Mouse (Mus musculus) stomach, postnatal 0 days (tissue): ENCODE measurements around the gene Gm49322. TPM values are rescaled to one million over a fixed set of nuclear protein-coding genes. Genes with fewer than 3 reads are reported as not detected.
"Not testable (repeated sequence)": the region's sequence is repeated elsewhere in the genome, so short reads cannot be mapped to it uniquely, and the experiment has no call there.

Experiments used
- ATAC-seq: fragments of 200-750 bp; cut with Nextera tagmentation; 2 replicates; pipeline ENCODE4 v1.8.0; 2017; ENCODE audit not compliant: low FRiP score, low TSS enrichment
- DNase-seq: peaks from one replicate; pipeline ENCODE4 v3.0.0-alpha.2; 2016; ENCODE audit warnings: low spot score
- H3K27ac ChIP-seq: fragments of 300-500 bp; sonication (generic); replicated peaks from 2 replicates; pipeline ENCODE4 v1.5.1; 2014; ENCODE audit warnings: mild to moderate bottlenecking, control low read depth
- H3K27me3 ChIP-seq: fragments of 300-500 bp; sonication (generic); 2 replicates; pipeline ENCODE4 v1.6.1; 2014; ENCODE audit warnings: low read length; ENCODE audit not compliant: control insufficient read depth, insufficient read depth
- H3K36me3 ChIP-seq: fragments of 300-500 bp; sonication (generic); 2 replicates; pipeline ENCODE4 v1.6.1; 2014; ENCODE audit warnings: low read length, mixed read lengths; ENCODE audit not compliant: control insufficient read depth, insufficient read depth
- H3K4me1 ChIP-seq: fragments of 300-500 bp; sonication (generic); replicated peaks from 2 replicates; pipeline ENCODE4 v1.6.1; 2014; ENCODE audit warnings: antibody characterized with exemption; ENCODE audit not compliant: control insufficient read depth, insufficient read depth
- H3K4me2 ChIP-seq: fragments of 300-500 bp; sonication (generic); replicated peaks from 2 replicates; pipeline ENCODE4 v1.6.1; 2014; ENCODE audit warnings: low read depth, mild to moderate bottlenecking, control low read depth, moderate library complexity
- H3K4me3 ChIP-seq: fragments of 300-500 bp; sonication (generic); 2 replicates; pipeline ENCODE4 v1.5.1; 2014; ENCODE audit warnings: low read depth, low read length, control low read depth
- H3K9ac ChIP-seq: fragments of 300-500 bp; sonication (generic); 2 replicates; pipeline ENCODE4 v1.6.1; 2014; ENCODE audit warnings: mild to moderate bottlenecking, low read length, control low read depth, mixed read lengths
- H3K9me3 ChIP-seq: fragments of 300-500 bp; sonication (generic); 2 replicates; pipeline ENCODE4 v1.6.1; 2016; ENCODE audit warnings: low read length; ENCODE audit not compliant: control insufficient read depth
- CTCF ChIP-seq: IDR thresholded peaks from 2 replicates; pipeline ENCODE4 v1.5.1; 2016; ENCODE audit warnings: antibody characterized with exemption, low read depth, mild to moderate bottlenecking, moderate library complexity
- EP300 ChIP-seq: optimal IDR thresholded peaks from 2 replicates; pipeline ENCODE3; 2016; ENCODE audit warnings: antibody characterized with exemption
- WGBS: fragments of 180-500 bp; shearing (Covaris S2); extraction: QIAGEN DNeasy Blood & Tissue Kit; methylation state at CpG from one replicate; pipeline ENCODE4 v1.1.7; 2014; 5-methylcytosine and 5-hydroxymethylcytosine counted together
- polyA plus RNA-seq: library from polyadenylated mRNA; unstranded; fragments of >200 nt; fragmentation: Nextera tagmentation; extraction: Ambion mirVana; gene quantifications from 2 replicates; pipeline ENCODE4 v1.2.1, GENCODE M21; 2015

Gene Gm49322
- 1.4 and 1.7 TPM in 2 replicates for polyA plus RNA-seq

DNA sequence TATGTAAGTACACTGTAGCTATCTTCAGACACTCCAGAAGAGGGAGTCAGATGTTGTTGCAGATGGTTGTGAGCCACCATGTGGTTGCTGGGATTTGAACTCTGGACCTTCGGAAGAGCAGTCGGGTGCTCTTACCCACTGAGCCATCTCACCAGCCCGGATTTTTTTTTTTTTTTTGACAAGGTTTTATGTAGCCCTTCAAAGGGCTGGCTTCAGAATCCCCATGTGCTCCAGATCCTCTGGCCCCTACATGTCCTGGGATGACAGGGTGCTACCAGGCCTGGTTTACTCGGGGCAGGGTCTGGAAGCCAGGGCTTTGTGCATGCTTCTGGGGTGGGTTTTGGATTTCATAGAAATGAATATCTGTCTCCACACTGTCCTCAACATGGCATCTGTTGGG is at the start of gene Gm49322:
Gene Gm49322, plus strand, starts transcription at position 301 of the 400 bp plus-strand sequence.
- H3K4me2 ChIP-seq, H3K27me3 ChIP-seq, DNase-seq, H3K9me3 ChIP-seq, ATAC-seq, H3K4me3 ChIP-seq, H3K4me1 ChIP-seq, H3K36me3 ChIP-seq: not testable (repeated sequence)
- Histone ChIP-seq H3K27ac (peak within 1 kb of the TSS; percentile 18; the same call in 1 of the 2 replicates), H3K9ac (peak within 1 kb of the TSS; percentile 13; the same call in 1 of the 2 replicates)
- 84% methylated on average over 4 of the region's 4 CpGs for WGBS

DNA sequence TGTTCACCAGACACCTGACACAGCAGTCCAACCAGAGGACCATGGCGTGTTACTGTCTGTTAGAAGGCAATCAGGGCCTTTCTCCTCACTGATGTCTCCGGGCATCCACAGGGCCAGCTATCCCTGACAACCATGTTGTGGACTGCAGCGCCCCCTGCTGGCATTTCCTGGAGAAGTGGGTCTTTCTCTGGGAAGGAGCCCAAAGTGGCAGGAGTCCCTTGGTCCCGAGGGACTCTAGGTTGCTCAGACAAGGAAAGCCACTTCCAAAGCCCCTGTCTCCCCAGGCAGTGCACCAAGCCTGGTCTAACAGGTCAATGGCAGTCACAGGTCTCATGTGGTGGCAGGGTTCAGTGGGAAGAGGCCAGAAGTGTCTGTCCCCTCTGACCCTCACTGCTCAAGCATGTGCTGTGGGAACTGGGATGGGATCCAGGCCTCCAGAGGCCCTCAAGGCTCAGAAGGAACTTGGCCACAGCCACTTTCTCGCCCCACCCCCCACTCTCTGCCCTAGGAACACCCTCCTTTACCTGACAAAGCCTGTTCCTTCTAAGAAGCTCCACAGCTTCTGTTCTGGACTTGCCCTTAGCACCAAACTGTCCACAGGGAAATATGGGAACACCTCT is 48.4 kb upstream of the Gm49322 start:
- Histone ChIP-seq H3K27me3 (no peaks in the 10 kb centered on the region), H3K9ac (peak overlapping the region; percentile 38; the same call in 1 of the 2 replicates), H3K9me3 (no peaks in the 10 kb centered on the region), H3K36me3 (no peaks in the 10 kb centered on the region), H3K27ac (0 out of 2 replicates have a peak overlapping the region, but pooled peaks have one; percentile 30), H3K4me1 (peaks cover 9% of the 10 kb centered on the region), H3K4me3 (no peak overlapping the region), H3K4me2 (no peak overlapping the region)
- no peak for ATAC-seq
- peak; percentile 85 for DNase-seq
- TF ChIP-seq CTCF (peak; percentile 85), EP300 (no peak)
- WGBS = 23% methylated on average over 5 of the region's 5 CpGs

DNA sequence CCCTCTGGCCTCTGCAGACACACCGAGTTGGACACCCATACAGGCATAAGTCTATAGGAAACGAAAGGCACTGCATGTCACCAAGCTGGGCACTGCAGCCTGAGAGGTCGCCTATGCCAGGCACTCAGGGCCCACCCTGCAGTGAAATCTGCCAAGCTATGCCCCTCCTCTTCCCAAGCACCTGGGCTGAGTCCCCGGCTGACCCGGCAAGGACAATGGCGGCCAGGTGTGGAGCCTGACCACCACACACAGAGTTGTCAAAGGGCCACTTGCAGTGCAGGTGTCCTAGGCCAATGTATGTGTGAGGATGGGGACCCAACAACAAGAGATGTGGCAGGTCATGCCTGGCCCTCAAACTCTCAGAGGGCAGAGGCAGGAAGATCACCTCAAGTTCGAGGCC is 46.4 kb upstream of the Gm49322 start:
- WGBS = 90% methylated on average over 7 of the region's 7 CpGs

DNA sequence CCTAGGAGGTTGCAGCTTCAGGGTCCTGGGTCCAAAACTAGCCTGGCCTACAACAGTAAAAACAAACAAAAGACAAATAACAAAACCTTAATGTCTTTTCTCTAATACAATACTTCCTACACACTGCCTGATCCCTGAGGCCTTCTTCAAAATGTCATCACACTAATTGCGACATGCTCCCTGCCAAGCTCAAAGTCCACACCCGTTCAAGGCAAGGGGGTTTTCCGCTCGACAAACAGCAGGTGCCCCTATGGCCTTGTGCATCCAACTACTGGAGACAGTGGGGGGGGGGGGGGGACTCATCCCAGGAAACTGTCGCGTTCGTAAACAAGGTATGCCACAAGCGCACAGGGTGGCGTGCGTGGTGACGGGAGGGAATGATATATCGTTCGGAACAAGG is 45.2 kb upstream of the Gm49322 start:
- TF ChIP-seq EP300 (no peak), CTCF (no peak)
- H3K27me3 ChIP-seq = no peaks in the 10 kb centered on the region
- H3K9me3 ChIP-seq = no peaks in the 10 kb centered on the region
- peak overlapping the region; percentile 99 for H3K4me3 ChIP-seq
- DNase-seq = no peak
- WGBS = under 1% methylated on average over 13 of the region's 13 CpGs
- H3K4me2 ChIP-seq = peak overlapping the region; percentile 75
- peak; percentile 1 for ATAC-seq
- no peaks in the 10 kb centered on the region for H3K36me3 ChIP-seq
- peaks cover 9% of the 10 kb centered on the region for H3K4me1 ChIP-seq
- H3K27ac ChIP-seq = peak overlapping the region; percentile 90; the same call in 1 of the 2 replicates
- H3K9ac ChIP-seq = peak overlapping the region; percentile 99

More for the DNA sequence above, 46.4 kb upstream of the Gm49322 start:
- Histone ChIP-seq H3K4me2 (no peak overlapping the region), H3K4me1 (peaks cover 9% of the 10 kb centered on the region), H3K27me3 (no peaks in the 10 kb centered on the region), H3K9me3 (no peaks in the 10 kb centered on the region), H3K9ac (no peak overlapping the region), H3K36me3 (no peaks in the 10 kb centered on the region), H3K27ac (no peak overlapping the region), H3K4me3 (no peak overlapping the region)
- TF ChIP-seq CTCF (no peak), EP300 (no peak)
- DNase-seq (no peak), ATAC-seq (no peak)

DNA sequence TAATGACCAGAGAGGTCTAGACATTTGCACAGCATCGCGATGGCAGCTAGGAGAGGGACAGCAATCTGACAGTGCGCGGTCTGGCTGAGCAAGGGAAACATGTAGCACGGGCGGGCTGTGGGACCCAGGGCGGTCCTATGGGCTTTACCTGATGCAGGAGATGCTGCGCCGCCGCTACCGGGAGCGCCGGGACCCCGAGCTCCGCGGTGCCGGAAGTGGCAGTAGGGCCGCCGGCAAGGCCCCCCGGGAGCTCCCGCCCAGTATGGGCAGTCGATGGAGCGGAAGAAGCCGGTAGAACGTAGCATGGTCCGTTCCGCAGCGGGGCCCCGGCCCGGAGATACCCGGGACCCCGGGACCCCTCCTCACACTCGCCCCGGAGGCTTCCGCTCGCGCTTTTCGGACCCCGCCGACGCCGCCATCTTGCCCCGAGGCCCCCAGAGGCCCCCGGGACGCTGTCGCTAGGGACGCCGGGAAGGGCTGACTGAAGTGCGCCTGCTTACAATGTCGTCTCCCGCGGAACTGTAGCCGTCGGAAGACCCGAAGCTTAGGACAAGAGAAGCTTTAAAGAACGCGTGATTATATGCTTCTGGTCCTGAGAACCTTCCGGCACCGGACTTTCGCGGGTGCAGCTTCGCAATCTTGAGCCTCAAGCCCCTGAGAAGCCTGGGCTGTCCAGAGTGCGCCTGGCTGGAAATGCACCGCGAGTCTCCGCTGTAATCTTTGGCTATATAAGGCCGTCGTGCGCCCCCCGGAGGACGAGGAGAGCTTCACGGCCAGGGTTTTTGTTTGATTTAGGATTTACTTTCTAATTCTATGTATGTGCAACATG is 44.5 kb upstream of the Gm49322 start, which contains the start of gene Rexo1:
Gene Rexo1, minus strand, starts transcription at position 445 of the 829 bp plus-strand sequence.
- no peaks in the 10 kb centered on the region for H3K27me3 ChIP-seq
- H3K4me1 ChIP-seq = peaks cover 9% of the 10 kb centered on the region
- no peaks in the 10 kb centered on the region for H3K36me3 ChIP-seq
- ATAC-seq (peak; percentile 85), DNase-seq (peak; percentile 96)
- peak within 1 kb of the TSS; percentile 90 for H3K27ac ChIP-seq
- peak within 1 kb of the TSS; percentile 99 for H3K4me3 ChIP-seq
- H3K9me3 ChIP-seq = no peaks in the 10 kb centered on the region
- under 1% methylated on average over 69 of the region's 72 CpGs for WGBS
- peak within 1 kb of the TSS; percentile 99 for H3K9ac ChIP-seq
- peak within 1 kb of the TSS; percentile 75 for H3K4me2 ChIP-seq
- peak; percentile 89 for TF ChIP-seq CTCF
- TF ChIP-seq EP300 = peak; percentile 90
